Mouse (Mus musculus) intestine, postnatal 0 days (tissue): ENCODE data around the gene Otop3. TPM values are rescaled to one million over a fixed set of nuclear protein-coding genes. Genes with fewer than 3 reads are reported as not detected.

ENCODE experiments used
- ATAC-seq: fragments of 200-750 bp; cut with Nextera tagmentation; 2 replicates; pipeline ENCODE4 v1.8.0; 2017; ENCODE audit warnings: mild to moderate bottlenecking, moderate TSS enrichment, moderate library complexity
- H3K27ac ChIP-seq: fragments of 300-500 bp; sonication (generic); 2 replicates; pipeline ENCODE4 v1.5.1; 2014; ENCODE audit warnings: mild to moderate bottlenecking, low read depth, low read length, moderate library complexity
- H3K27me3 ChIP-seq: fragments of 300-500 bp; sonication (generic); replicated peaks from 2 replicates; pipeline ENCODE4 v1.6.1; 2014; ENCODE audit warnings: low read length, mixed read lengths; ENCODE audit not compliant: control insufficient read depth, insufficient read depth
- H3K36me3 ChIP-seq: fragments of 300-500 bp; sonication (generic); 2 replicates; pipeline ENCODE4 v1.6.1; 2014; ENCODE audit warnings: mild to moderate bottlenecking, moderate library complexity; ENCODE audit not compliant: control insufficient read depth, insufficient read depth
- H3K4me1 ChIP-seq: fragments of 300-500 bp; sonication (generic); replicated peaks from 2 replicates; pipeline ENCODE4 v1.6.1; 2014; ENCODE audit warnings: antibody characterized with exemption, low read length, mixed read lengths; ENCODE audit not compliant: control insufficient read depth, insufficient read depth
- H3K4me2 ChIP-seq: fragments of 300-500 bp; sonication (generic); replicated peaks from 2 replicates; pipeline ENCODE4 v1.6.1; 2014; ENCODE audit warnings: low read depth, mild to moderate bottlenecking, moderate library complexity
- H3K4me3 ChIP-seq: fragments of 300-500 bp; sonication (generic); 2 replicates; pipeline ENCODE4 v1.5.1; 2014; ENCODE audit warnings: low read depth, low read length
- H3K9ac ChIP-seq: fragments of 300-500 bp; sonication (generic); 2 replicates; pipeline ENCODE4 v1.6.1; 2014; ENCODE audit warnings: mild to moderate bottlenecking, low read depth, low read length
- H3K9me3 ChIP-seq: fragments of 300-500 bp; sonication (generic); 2 replicates; pipeline ENCODE4 v1.6.1; 2016; ENCODE audit warnings: mixed run types; ENCODE audit not compliant: control insufficient read depth
- CTCF ChIP-seq: sonication (generic); IDR thresholded peaks from 2 replicates; pipeline ENCODE4 v1.5.1; 2016; ENCODE audit warnings: low read depth, mild to moderate bottlenecking, control low read depth, antibody characterized with exemption, moderate library complexity
- WGBS: fragments of 180-500 bp; shearing (Covaris S2); extraction: QIAGEN DNeasy Blood & Tissue Kit; methylation state at CpG from one replicate; pipeline ENCODE4 v1.1.7; 2014; 5-methylcytosine and 5-hydroxymethylcytosine counted together
- polyA plus RNA-seq: library from polyadenylated mRNA; unstranded; fragments of >200 nt; fragmentation: Nextera tagmentation; extraction: Ambion mirVana; gene quantifications from 2 replicates; pipeline ENCODE4 v1.2.1, GENCODE M21; 2015

Otop3 gene
- polyA plus RNA-seq, 1 experiment from 2014 or later = 2.3 TPM

DNA sequence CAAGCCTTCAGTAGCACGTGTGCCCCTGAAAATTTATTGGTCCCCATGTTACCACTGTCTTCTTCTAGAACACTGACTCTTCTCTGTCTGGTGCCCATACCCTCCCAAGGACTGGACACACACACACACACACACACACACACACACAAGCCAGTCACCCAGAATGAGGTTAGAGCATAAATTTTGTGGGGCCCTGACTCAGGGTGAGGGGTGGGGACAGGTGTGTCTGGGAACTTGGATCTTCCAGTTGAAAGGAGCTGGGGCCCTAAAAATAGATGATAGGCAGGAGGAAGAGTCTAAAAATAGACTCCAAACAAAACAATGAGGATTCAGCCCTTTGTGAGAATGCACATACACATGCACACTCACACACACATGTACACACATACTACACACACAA lies 25.8 kb upstream of the Otop3 start:
- Histone ChIP-seq H3K36me3 (no peaks in the 10 kb centered on the region), H3K27ac (no peak overlapping the region), H3K4me3 (no peak overlapping the region), H3K9me3 (no peaks in the 10 kb centered on the region), H3K4me1 (no peaks in the 10 kb centered on the region), H3K27me3 (no peaks in the 10 kb centered on the region; the same call in 1 of the 2 replicates), H3K9ac (no peak overlapping the region), H3K4me2 (no peak overlapping the region)
- no peak for ATAC-seq
- 71% methylated on average over 1 of the region's 1 CpGs for WGBS
- no peak for TF ChIP-seq CTCF

DNA sequence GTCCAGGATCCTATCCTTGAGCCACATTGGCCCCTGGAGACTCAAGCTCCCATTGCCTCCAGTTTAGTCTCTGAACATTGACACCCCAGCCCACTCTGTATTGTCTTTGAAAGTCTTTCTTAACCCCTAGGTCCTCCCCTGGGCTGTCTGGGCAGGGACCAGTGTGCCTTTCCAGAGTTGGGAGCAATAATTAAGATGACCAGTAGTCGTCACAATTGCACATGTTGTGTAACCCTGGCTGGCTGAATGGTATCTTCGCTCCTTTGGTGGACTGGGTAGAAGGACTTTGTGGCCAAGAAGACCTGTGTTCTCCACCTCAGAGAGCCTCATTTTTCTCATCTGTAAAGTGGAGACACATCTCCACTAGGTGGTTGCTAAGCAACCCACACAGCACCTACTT lies 20.3 kb upstream of the Otop3 start:
- Histone ChIP-seq H3K36me3 (no peaks in the 10 kb centered on the region), H3K4me3 (no peak overlapping the region)
- ATAC-seq = no peak

DNA sequence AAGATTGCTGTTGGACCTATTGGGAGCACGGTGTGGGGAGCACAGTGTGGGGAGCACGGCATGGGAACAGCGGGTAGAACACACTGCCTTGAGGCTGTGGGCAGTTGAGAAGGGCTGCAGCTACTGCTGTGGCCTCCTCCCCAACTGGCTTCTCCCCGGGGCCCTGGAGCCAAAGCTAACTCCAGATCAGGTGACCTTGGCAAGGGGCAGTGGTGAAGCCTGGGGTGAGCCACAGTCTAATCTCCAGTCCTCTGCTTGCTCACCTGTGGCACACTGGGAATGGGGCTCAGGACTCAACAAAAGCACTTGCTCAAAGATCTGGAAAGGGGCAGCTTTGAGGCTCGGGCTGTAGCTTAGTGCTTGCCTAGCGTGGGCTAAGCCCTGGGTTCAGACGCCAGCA lies 17.3 kb upstream of the Otop3 start:
- Histone ChIP-seq H3K4me1 (no peaks in the 10 kb centered on the region), H3K9ac (no peak overlapping the region), H3K27ac (no peak overlapping the region), H3K4me3 (no peak overlapping the region), H3K36me3 (no peaks in the 10 kb centered on the region), H3K4me2 (no peak overlapping the region), H3K27me3 (peaks cover 78% of the 10 kb centered on the region), H3K9me3 (no peaks in the 10 kb centered on the region)
- TF ChIP-seq CTCF = no peak
- WGBS = 64% methylated on average over 7 of the region's 7 CpGs
- ATAC-seq = no peak

More for the DNA sequence above, 20.3 kb upstream of the Otop3 start:
- Histone ChIP-seq H3K4me1 (no peaks in the 10 kb centered on the region), H3K27ac (no peak overlapping the region), H3K27me3 (peaks cover 49% of the 10 kb centered on the region), H3K4me2 (no peak overlapping the region), H3K9me3 (no peaks in the 10 kb centered on the region), H3K9ac (no peak overlapping the region)
- peak; percentile 60 for TF ChIP-seq CTCF
- WGBS = 47% methylated on average over 2 of the region's 2 CpGs

DNA sequence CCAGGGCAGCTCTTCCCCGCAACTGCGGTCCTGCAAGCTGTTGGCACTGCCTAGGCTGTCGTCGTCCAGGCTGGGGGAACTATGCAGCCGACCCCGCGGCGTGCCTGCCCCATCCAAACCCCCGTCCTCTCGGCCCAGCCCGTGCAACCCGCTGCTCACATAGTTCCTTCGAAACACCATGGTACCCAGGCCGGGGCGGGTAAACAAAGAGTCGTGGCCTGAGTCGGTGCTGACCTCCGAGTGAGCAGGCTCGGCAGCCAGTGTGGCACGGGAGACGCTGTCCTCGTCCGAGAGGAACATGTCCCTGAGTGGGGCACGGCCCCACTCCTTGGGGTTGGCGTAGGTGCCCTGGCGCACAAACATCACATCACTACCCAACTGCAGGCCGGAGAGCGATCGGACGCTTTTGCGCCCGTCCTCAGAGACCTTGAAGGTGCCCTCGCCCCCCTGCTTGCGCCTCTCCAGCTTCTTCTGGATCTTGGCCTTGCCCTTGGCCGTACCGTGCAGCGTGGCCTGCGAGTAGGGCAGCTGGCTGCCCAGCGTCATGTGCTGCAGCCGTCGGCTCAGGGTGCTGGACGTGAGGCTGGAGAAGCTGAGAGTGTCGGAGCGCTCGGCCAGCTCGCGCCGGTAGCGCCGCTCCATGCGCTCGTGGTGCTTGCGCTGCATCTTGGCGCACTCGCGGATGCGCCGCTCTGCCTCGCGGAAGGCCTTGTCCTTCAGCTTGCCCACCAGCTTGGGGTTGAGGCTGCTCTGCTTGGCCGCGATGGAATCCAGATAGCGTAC lies 16.1 kb upstream of the Otop3 start:
- no peaks in the 10 kb centered on the region for H3K9me3 ChIP-seq
- WGBS = 7% methylated on average over 63 of the region's 63 CpGs
- no peaks in the 10 kb centered on the region for H3K4me1 ChIP-seq
- no peak overlapping the region for H3K27ac ChIP-seq
- peaks cover 90% of the 10 kb centered on the region for H3K27me3 ChIP-seq
- H3K4me2 ChIP-seq = no peak overlapping the region
- no peaks in the 10 kb centered on the region for H3K36me3 ChIP-seq
- no peak for ATAC-seq
- no peak overlapping the region for H3K9ac ChIP-seq
- TF ChIP-seq CTCF = no peak
- no peak overlapping the region for H3K4me3 ChIP-seq

DNA sequence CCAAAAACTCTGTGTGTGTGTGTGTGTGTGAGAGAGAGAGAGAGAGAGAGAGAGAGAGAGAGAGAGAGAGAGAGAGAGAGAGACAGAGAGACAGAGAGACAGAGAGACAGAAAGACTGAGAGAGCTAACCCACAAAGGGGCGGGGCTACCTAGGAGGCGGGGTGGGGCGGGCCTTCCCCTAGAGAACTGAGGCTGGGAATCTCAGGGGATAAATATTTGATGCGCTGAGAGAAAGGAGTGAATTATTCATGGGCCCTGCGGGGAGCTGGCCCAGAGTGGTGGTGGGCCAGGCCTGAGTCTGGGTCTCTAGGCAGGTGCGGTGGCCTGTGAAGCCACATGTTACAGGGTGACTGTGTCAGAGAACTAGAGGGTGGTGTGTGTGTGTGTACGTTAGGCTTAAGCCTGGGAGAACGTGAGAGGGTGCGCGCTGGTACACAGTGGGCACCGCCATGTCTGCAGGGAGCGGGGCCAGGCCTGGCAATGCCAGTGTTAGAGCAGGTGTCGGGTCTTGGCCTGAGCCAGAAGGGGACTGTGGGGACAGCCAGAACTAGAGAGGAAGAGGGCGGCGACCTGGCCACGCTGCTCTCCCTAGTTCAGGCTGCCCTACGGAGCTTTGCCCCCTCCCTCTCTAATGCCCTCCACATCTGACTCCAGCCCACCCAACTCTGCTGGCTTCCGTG lies 14.7 kb upstream of the Otop3 start:
- no peaks in the 10 kb centered on the region for H3K9me3 ChIP-seq
- WGBS = 9% methylated on average over 18 of the region's 18 CpGs
- no peak for TF ChIP-seq CTCF
- H3K36me3 ChIP-seq = no peaks in the 10 kb centered on the region
- H3K4me1 ChIP-seq = no peaks in the 10 kb centered on the region
- H3K27me3 ChIP-seq = peaks cover 95% of the 10 kb centered on the region
- no peak overlapping the region for H3K4me3 ChIP-seq
- H3K4me2 ChIP-seq = no peak overlapping the region
- ATAC-seq = no peak
- H3K27ac ChIP-seq = no peak overlapping the region
- no peak overlapping the region for H3K9ac ChIP-seq

DNA sequence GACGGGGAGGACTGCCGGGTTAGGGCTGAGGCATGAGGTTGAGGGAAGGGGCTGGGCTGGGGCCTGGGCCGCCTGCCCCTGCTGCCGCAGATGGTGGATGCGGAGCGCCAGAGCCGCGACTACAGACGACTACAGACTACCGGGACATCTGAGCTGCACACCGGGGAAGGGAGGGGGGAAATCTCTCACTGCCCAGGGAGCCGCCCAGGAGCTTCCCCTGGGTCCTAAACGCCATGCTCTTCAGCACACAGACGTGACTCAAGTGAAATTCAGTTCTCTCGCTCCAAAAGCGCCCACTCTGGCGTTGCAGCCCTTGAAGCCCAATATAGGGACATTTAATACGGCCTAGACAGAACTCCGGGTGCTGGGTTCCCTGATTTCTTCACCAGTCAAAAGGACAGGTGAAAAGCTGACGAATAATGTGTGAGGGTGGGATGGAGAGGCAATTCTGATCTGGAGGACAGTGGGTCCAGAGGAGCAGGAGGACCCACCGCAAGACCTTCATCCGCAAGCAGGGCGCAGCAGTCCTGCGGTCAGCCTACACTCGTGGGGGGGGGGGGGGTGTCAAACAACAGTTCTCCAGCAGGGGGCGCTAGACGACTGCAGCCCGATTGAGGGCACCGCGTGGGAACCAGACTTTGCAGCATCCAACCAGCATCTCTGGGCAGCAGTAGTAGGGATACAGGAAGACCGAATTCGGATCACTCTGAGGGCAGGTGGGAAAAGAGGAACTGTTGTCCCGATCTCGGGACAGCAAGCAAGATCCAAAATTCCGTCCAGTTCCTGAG lies 12.4 kb upstream of the Otop3 start, which contains the start of gene Ush1g:
Ush1g (minus strand) TSS at position 136 of the 788 bp plus-strand sequence.
- 6% methylated on average over 35 of the region's 35 CpGs for WGBS
- Histone ChIP-seq H3K27me3 (peaks cover 76% of the 10 kb centered on the region), H3K9ac (no peak within 1 kb of the TSS), H3K27ac (no peak within 1 kb of the TSS), H3K4me2 (no peak within 1 kb of the TSS; the same call in 1 of the 2 replicates), H3K9me3 (no peaks in the 10 kb centered on the region), H3K4me3 (no peak within 1 kb of the TSS), H3K36me3 (no peaks in the 10 kb centered on the region), H3K4me1 (no peaks in the 10 kb centered on the region)
- TF ChIP-seq CTCF = peak; percentile 98
- peak; percentile 36 for ATAC-seq
